Mouse (Mus musculus): ENCODE measurements around the gene Zc3h12a. TPM values are rescaled to one million over a fixed set of nuclear protein-coding genes. Genes with fewer than 3 reads are reported as not detected.
A peak's percentile ranks its signal among the peaks of the same experiment; 100 is the strongest.

Zc3h12a gene
- polyA plus RNA-seq, 1 experiment, result 1.2 TPM

DNA sequence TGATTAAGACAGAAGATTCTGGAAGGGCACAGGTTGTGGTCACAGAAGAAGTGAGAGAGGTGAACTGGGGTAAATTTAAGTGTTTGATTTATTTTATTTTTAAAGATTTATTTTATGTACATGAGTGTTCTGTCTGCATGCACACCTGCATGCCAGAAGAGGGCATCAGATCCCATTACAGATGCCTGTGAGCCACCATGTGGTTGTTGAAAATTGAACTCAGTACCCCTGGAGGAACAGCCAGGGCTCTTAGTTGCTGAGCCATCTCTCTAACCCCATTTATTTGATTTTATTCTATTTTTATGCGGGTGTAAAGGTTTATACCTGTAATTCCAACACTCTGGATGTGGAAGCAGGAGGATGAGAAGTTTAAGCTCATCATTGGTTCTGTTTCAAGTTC lies 40.1 kb upstream of the Zc3h12a start:
- Histone ChIP-seq H3K4me1 (ENCODE audit: control insufficient read depth, insufficient read depth, low read length) (no peaks in the 10 kb centered on the region), H3K27ac (ENCODE audit: insufficient read depth, low read length) (no peak overlapping the region), H3K4me3 (replicated peaks; ENCODE audit: insufficient read depth, low read depth, low read length) (no peak overlapping the region), H3K27me3 (ENCODE audit: control insufficient read depth, insufficient read depth, low read length) (no peaks in the 10 kb centered on the region)
- TF ChIP-seq CTCF (IDR thresholded peaks at IDR 0.05; ENCODE audit: borderline replicate concordance, insufficient read depth, low read depth, low read length) (no peak), POLR2A (IDR thresholded peaks at IDR 0.05; ENCODE audit: borderline replicate concordance, insufficient read depth, low read length) (no peak)
- WGBS, result 80% methylated on average over 1 of the region's 1 CpGs
- no peak for DNase-seq

DNA sequence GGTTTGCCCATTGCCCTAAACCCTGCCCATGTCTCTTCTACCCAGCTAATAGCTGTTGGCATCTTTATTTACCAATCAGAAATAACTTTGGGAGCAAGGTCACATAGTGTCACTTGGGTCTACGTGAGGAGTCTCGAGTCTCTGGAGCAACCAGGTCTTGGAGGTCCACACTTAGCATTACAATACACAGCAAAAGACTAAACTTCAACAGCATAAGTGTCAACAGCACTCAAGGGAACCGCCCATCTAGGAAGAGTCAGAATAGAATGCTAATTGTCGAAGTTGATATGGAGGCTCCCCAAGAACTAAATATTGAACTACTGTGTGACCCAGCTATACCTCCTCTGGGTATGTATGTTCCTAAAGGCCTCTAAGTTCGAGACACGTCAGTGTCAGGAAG lies 37.2 kb upstream of the Zc3h12a start:
- DNase-seq, result no peak
- 94% methylated on average over 6 of the region's 6 CpGs for WGBS
- TF ChIP-seq CTCF (IDR thresholded peaks at IDR 0.05; ENCODE audit: borderline replicate concordance, insufficient read depth, low read depth, low read length) (no peak), POLR2A (IDR thresholded peaks at IDR 0.05; ENCODE audit: borderline replicate concordance, insufficient read depth, low read length) (no peak)

GRCm38 (mm10) chr4:125162701-125163100 lies 35.1 kb upstream of the Zc3h12a start:
- H3K27me3 ChIP-seq (ENCODE audit: control insufficient read depth, insufficient read depth, low read length), result no peaks in the 10 kb centered on the region
- DNase-seq, result no peak
- H3K27ac ChIP-seq (ENCODE audit: insufficient read depth, low read length), result no peak overlapping the region
- 82% methylated on average over 7 of the region's 7 CpGs for WGBS
- peaks cover 8% of the 10 kb centered on the region; the same call in 1 of the 2 replicates for H3K4me1 ChIP-seq (ENCODE audit: control insufficient read depth, insufficient read depth, low read length)
- H3K4me3 ChIP-seq (replicated peaks; ENCODE audit: insufficient read depth, low read depth, low read length), result no peak overlapping the region
- TF ChIP-seq CTCF (IDR thresholded peaks at IDR 0.05; ENCODE audit: borderline replicate concordance, insufficient read depth, low read depth, low read length) (no peak), POLR2A (IDR thresholded peaks at IDR 0.05; ENCODE audit: borderline replicate concordance, insufficient read depth, low read length) (no peak)

More for the DNA sequence above, 37.2 kb upstream of the Zc3h12a start:
- H3K27me3 ChIP-seq (ENCODE audit: control insufficient read depth, insufficient read depth, low read length), result no peaks in the 10 kb centered on the region
- H3K4me1 ChIP-seq (ENCODE audit: control insufficient read depth, insufficient read depth, low read length), result no peaks in the 10 kb centered on the region
- H3K27ac ChIP-seq (ENCODE audit: insufficient read depth, low read length), result no peak overlapping the region
- H3K4me3 ChIP-seq (replicated peaks; ENCODE audit: insufficient read depth, low read depth, low read length), result no peak overlapping the region

- no peak for DNase-seq
- Histone ChIP-seq H3K27me3 (ENCODE audit: control insufficient read depth, insufficient read depth, low read length) (no peaks in the 10 kb centered on the region), H3K4me3 (replicated peaks; ENCODE audit: insufficient read depth, low read depth, low read length) (no peak overlapping the region), H3K27ac (ENCODE audit: insufficient read depth, low read length) (no peak overlapping the region), H3K4me1 (ENCODE audit: control insufficient read depth, insufficient read depth, low read length) (peaks cover 8% of the 10 kb centered on the region; the same call in 1 of the 2 replicates)
- TF ChIP-seq POLR2A (IDR thresholded peaks at IDR 0.05; ENCODE audit: borderline replicate concordance, insufficient read depth, low read length), result no peak
- 63% methylated on average over 8 of the region's 8 CpGs for WGBS
These were observed 33.8 kb upstream of the Zc3h12a start for GRCm38 (mm10) chr4:125161392-125161791.

GRCm38 (mm10) chr4:125160951-125161331 lies 33.3 kb upstream of the Zc3h12a start:
- no peaks in the 10 kb centered on the region for H3K27me3 ChIP-seq (ENCODE audit: control insufficient read depth, insufficient read depth, low read length)
- H3K4me3 ChIP-seq (replicated peaks; ENCODE audit: insufficient read depth, low read depth, low read length), result no peak overlapping the region
- TF ChIP-seq CTCF (IDR thresholded peaks at IDR 0.05; ENCODE audit: borderline replicate concordance, insufficient read depth, low read depth, low read length) (no peak), POLR2A (IDR thresholded peaks at IDR 0.05; ENCODE audit: borderline replicate concordance, insufficient read depth, low read length) (no peak)
- DNase-seq, result no peak
- 57% methylated on average over 10 of the region's 10 CpGs for WGBS
- peaks cover 8% of the 10 kb centered on the region; the same call in 1 of the 2 replicates for H3K4me1 ChIP-seq (ENCODE audit: control insufficient read depth, insufficient read depth, low read length)
- H3K27ac ChIP-seq (ENCODE audit: insufficient read depth, low read length), result no peak overlapping the region

- Histone ChIP-seq H3K27ac (ENCODE audit: insufficient read depth, low read length) (no peak overlapping the region), H3K27me3 (ENCODE audit: control insufficient read depth, insufficient read depth, low read length) (no peaks in the 10 kb centered on the region), H3K4me3 (replicated peaks; ENCODE audit: insufficient read depth, low read depth, low read length) (peak overlapping the region; percentile 16), H3K4me1 (ENCODE audit: control insufficient read depth, insufficient read depth, low read length) (peaks cover 8% of the 10 kb centered on the region; the same call in 1 of the 2 replicates)
- WGBS, result 8% methylated on average over 19 of the region's 19 CpGs
- peak; percentile 84 to 92 for DNase-seq
- peak; percentile 96 for TF ChIP-seq CTCF (IDR thresholded peaks at IDR 0.05; ENCODE audit: borderline replicate concordance, insufficient read depth, low read depth, low read length)
- no peak for TF ChIP-seq POLR2A (IDR thresholded peaks at IDR 0.05; ENCODE audit: borderline replicate concordance, insufficient read depth, low read length)
These were observed 32.8 kb upstream of the Zc3h12a start for GRCm38 (mm10) chr4:125160320-125160950.

GRCm38 (mm10) chr4:125158581-125159317 lies 31.1 kb upstream of the Zc3h12a start:
- DNase-seq, result peak; percentile 22 to 38
- peaks cover 8% of the 10 kb centered on the region; the same call in 1 of the 2 replicates for H3K4me1 ChIP-seq (ENCODE audit: control insufficient read depth, insufficient read depth, low read length)
- TF ChIP-seq CTCF (IDR thresholded peaks at IDR 0.05; ENCODE audit: borderline replicate concordance, insufficient read depth, low read depth, low read length), result no peak
- TF ChIP-seq POLR2A (IDR thresholded peaks at IDR 0.05; ENCODE audit: borderline replicate concordance, insufficient read depth, low read length), result no peak
- H3K27me3 ChIP-seq (ENCODE audit: control insufficient read depth, insufficient read depth, low read length), result no peaks in the 10 kb centered on the region
- 13% methylated on average over 20 of the region's 20 CpGs for WGBS
- H3K27ac ChIP-seq (ENCODE audit: insufficient read depth, low read length), result no peak overlapping the region
- no peak overlapping the region for H3K4me3 ChIP-seq (replicated peaks; ENCODE audit: insufficient read depth, low read depth, low read length)

- Histone ChIP-seq H3K4me3 (replicated peaks; ENCODE audit: insufficient read depth, low read depth, low read length) (no peak overlapping the region), H3K4me1 (ENCODE audit: control insufficient read depth, insufficient read depth, low read length) (peaks cover 8% of the 10 kb centered on the region; the same call in 1 of the 2 replicates), H3K27me3 (ENCODE audit: control insufficient read depth, insufficient read depth, low read length) (no peaks in the 10 kb centered on the region), H3K27ac (ENCODE audit: insufficient read depth, low read length) (no peak overlapping the region)
- no peak for DNase-seq
- 67% methylated on average over 2 of the region's 2 CpGs for WGBS
- TF ChIP-seq POLR2A (IDR thresholded peaks at IDR 0.05; ENCODE audit: borderline replicate concordance, insufficient read depth, low read length), result no peak
- no peak for TF ChIP-seq CTCF (IDR thresholded peaks at IDR 0.05; ENCODE audit: borderline replicate concordance, insufficient read depth, low read depth, low read length)
These were observed 30.4 kb upstream of the Zc3h12a start for GRCm38 (mm10) chr4:125158081-125158480.
